Mouse (Mus musculus) myocyte (in vitro differentiated cells): ENCODE data around the gene Stk11. TPM values are rescaled to one million over a fixed set of nuclear protein-coding genes. Genes with fewer than 3 reads are reported as not detected.

Source experiments
- H3K27me3 ChIP-seq: one replicate; pipeline ENCODE4 v1.6.1; 2011; ENCODE audit not compliant: control insufficient read depth, insufficient read depth, insufficient read length
- H3K36me3 ChIP-seq: one replicate; pipeline ENCODE4 v1.6.1; 2011; ENCODE audit not compliant: control insufficient read depth, insufficient read depth
- H3K4me2 ChIP-seq: one replicate; pipeline ENCODE4 v1.6.1; 2011; ENCODE audit warnings: low read depth, control low read depth
- H3K4me3 ChIP-seq: one replicate; pipeline ENCODE4 v1.5.1; 2011; ENCODE audit warnings: mild to moderate bottlenecking, control low read depth, moderate library complexity
- H3K79me2 ChIP-seq: one replicate; pipeline ENCODE4 v1.6.1; 2011; ENCODE audit not compliant: control insufficient read depth, insufficient read depth
- H3ac ChIP-seq: one replicate; pipeline ENCODE4 v1.6.1; 2011; ENCODE audit not compliant: control insufficient read depth, insufficient read length
- CEBPB ChIP-seq: IDR thresholded peaks from 2 replicates; pipeline ENCODE4 v1.6.1; 2011; ENCODE audit warnings: mild to moderate bottlenecking, moderate library complexity; ENCODE audit not compliant: poor library complexity, insufficient read depth, severe bottlenecking
- E2F4 ChIP-seq: IDR thresholded peaks from one replicate; pipeline ENCODE4 v1.6.1; 2011; ENCODE audit warnings: mild to moderate bottlenecking, control low read depth, moderate library complexity; ENCODE audit not compliant: insufficient read depth
- MAX ChIP-seq: IDR thresholded peaks from one replicate; pipeline ENCODE4 v1.6.1; 2011; ENCODE audit warnings: low read depth, mild to moderate bottlenecking, control low read depth
- MYOD1 ChIP-seq, 3 experiments: IDR thresholded peaks; one replicate each; pipeline ENCODE4 v1.6.1; 2011; ENCODE audit warnings: control low read depth in 2 of 3, low read depth in 2 of 3, mild to moderate bottlenecking in 2 of 3, moderate library complexity in 1 of 3; ENCODE audit not compliant: insufficient read length in 2 of 3, control insufficient read depth in 1 of 3
- MYOG ChIP-seq, 3 experiments: IDR thresholded peaks; one replicate each; pipeline ENCODE4 v1.6.1; 2011; ENCODE audit warnings: control low read depth in 2 of 3, low read depth in 2 of 3, mild to moderate bottlenecking in 2 of 3; ENCODE audit not compliant: insufficient read length in 2 of 3, control insufficient read depth in 1 of 3, insufficient read depth in 1 of 3
- POLR2A ChIP-seq: IDR thresholded peaks from one replicate; pipeline ENCODE4 v1.6.1; 2011; ENCODE audit warnings: low read depth, mild to moderate bottlenecking, control low read depth, moderate library complexity; ENCODE audit not compliant: insufficient read length
- POLR2AphosphoS2 ChIP-seq: IDR thresholded peaks from one replicate; pipeline ENCODE4 v1.6.1; 2011; ENCODE audit warnings: low read depth, control low read depth; ENCODE audit not compliant: insufficient read length
- REST ChIP-seq: IDR thresholded peaks from one replicate; pipeline ENCODE4 v1.6.1; 2011; ENCODE audit warnings: mild to moderate bottlenecking, control low read depth, moderate library complexity; ENCODE audit not compliant: insufficient read depth, insufficient read length
- SRF ChIP-seq: IDR thresholded peaks from one replicate; pipeline ENCODE4 v1.6.1; 2011; ENCODE audit warnings: low read depth; ENCODE audit not compliant: control insufficient read depth, insufficient read length
- TCF12 ChIP-seq: IDR thresholded peaks from one replicate; pipeline ENCODE4 v1.6.1; 2011; ENCODE audit warnings: mild to moderate bottlenecking, control low read depth; ENCODE audit not compliant: poor library complexity, insufficient read depth, severe bottlenecking
- TCF3 ChIP-seq: IDR thresholded peaks from one replicate; pipeline ENCODE4 v1.6.1; 2011; ENCODE audit warnings: low read depth, control low read depth; ENCODE audit not compliant: insufficient read length
- USF1 ChIP-seq: IDR thresholded peaks from one replicate; pipeline ENCODE4 v1.6.1; 2011; ENCODE audit warnings: low read depth, mild to moderate bottlenecking, control low read depth, moderate library complexity
- polyA plus RNA-seq: library from polyadenylated mRNA; unstranded; fragments of >200 nt; fragmentation: generic; extraction: Trizol; gene quantifications from one replicate; pipeline ENCODE4 v1.2.1, GENCODE M21; 2012; ENCODE audit warnings: missing spikeins

Gene Stk11
- polyA plus RNA-seq, 1 experiment = 150 TPM

GRCm38 (mm10) chr10:80162716-80163299 lies 47.2 kb downstream of the Stk11 start:
- TF ChIP-seq E2F4 = no peak
- TF ChIP-seq USF1 = peak; percentile 18
- TF ChIP-seq TCF12 = peak; percentile 99
- no peak for TF ChIP-seq REST
- TF ChIP-seq CEBPB = peak; percentile 72; the same call in 1 of the 2 replicates
- TF ChIP-seq SRF = peak; percentile 68
- peak; percentile 22 for TF ChIP-seq POLR2A
- TF ChIP-seq TCF3 = peak; percentile 100
- peak; percentile 92 to 100 (median 100) for TF ChIP-seq MYOG (IDR thresholded peaks at IDR 0.05; ENCODE audit: control insufficient read depth in 1 of 3, insufficient read depth in 1 of 3, insufficient read length in 2 of 3, low read depth in 2 of 3)
- TF ChIP-seq MAX = no peak
- TF ChIP-seq MYOD1 (IDR thresholded peaks at IDR 0.05; ENCODE audit: control insufficient read depth in 1 of 3, insufficient read length in 2 of 3, low read depth in 2 of 3) = peak; percentile 26 to 100 (median 99)
- no peak for TF ChIP-seq POLR2AphosphoS2
- H3ac ChIP-seq = no peak overlapping the region
- no peaks in the 10 kb centered on the region for H3K36me3 ChIP-seq
- no peaks in the 10 kb centered on the region for H3K79me2 ChIP-seq
- H3K4me3 ChIP-seq = peak overlapping the region; percentile 20
- peak overlapping the region; percentile 100 for H3K4me2 ChIP-seq
- H3K27me3 ChIP-seq = no peaks in the 10 kb centered on the region

DNA sequence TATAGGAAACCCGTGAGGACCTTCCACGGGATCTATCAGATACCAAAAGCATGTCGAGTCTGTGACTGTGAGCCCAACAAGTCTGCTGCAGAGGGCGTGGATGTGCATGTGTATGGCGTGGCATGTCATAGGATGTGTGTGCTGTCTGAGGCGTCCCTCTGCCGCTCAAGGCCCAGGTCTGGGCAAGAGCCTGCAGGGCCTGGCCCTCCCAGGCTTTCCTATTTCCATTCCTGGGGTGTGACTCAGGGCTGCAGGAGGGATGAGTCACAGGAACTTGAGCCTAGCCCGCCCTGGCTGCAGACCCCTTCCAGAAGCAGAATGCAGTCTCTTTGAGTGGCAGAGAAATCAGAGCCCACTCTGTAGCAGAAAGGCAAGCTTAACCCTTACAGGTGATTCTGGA lies 48.1 kb downstream of the Stk11 start:
- Histone ChIP-seq H3K79me2 (peaks cover 5% of the 10 kb centered on the region), H3ac (no peak overlapping the region), H3K4me2 (peak overlapping the region; percentile 100)

DNA sequence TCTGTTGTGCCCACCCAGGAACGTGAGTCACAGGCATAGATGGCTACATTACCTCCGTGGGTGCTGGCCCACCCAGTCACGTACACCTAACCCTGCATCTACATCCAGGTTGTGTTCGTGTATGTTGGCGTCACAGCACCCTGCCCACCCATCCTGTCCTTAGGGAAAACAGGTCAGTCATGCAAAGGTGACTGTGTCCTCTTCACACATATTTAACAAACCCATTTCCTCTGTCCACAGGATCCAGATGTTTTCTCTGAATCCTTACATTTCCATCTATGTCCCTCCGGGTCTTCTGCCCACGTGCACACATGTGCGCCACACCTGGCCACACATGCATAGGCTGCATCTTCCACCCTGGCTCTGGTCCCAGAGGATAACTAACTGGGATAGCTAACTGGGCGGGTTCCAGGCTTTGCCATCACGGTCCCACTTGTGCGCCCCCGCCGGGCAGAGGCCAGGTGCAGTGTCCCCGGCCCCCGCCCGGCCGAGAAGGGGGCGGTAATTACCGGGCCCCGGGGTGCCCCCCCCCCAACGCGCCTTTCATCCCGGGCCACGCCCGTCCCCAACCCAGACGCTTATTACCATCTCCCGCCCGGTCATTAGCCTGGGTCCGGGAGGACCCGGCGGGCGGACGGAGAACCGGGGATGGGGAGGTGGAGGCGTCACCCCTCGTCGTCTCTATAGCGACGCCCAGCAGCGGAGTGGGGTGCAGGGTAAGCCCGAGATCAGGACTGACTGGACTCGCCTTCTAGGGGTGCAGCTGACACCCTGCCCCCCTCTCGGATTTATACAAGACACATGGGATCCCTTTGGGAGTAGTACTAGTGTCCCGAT lies 48.8 kb downstream of the Stk11 start:
- Histone ChIP-seq H3K27me3 (no peaks in the 10 kb centered on the region), H3K4me2 (peak overlapping the region; percentile 100), H3K36me3 (no peaks in the 10 kb centered on the region), H3ac (peak overlapping the region; percentile 8), H3K4me3 (peak overlapping the region; percentile 58), H3K79me2 (peaks cover 12% of the 10 kb centered on the region)
- TF ChIP-seq MYOG (IDR thresholded peaks at IDR 0.05; ENCODE audit: control insufficient read depth in 1 of 3, insufficient read depth in 1 of 3, insufficient read length in 2 of 3, low read depth in 2 of 3) (peak in 1 of 3 experiments; percentile 79), SRF (no peak), USF1 (peak; percentile 10), E2F4 (no peak), MYOD1 (IDR thresholded peaks at IDR 0.05; ENCODE audit: control insufficient read depth in 1 of 3, insufficient read length in 2 of 3, low read depth in 2 of 3) (peak in 2 of 3 experiments; percentile 53 to 88), CEBPB (no peak), TCF3 (peak; percentile 8), MAX (no peak)

More for the DNA sequence above, 48.1 kb downstream of the Stk11 start:
- Histone ChIP-seq H3K27me3 (no peaks in the 10 kb centered on the region), H3K36me3 (no peaks in the 10 kb centered on the region), H3K4me3 (peak overlapping the region; percentile 58)
- TF ChIP-seq CEBPB (no peak), E2F4 (no peak), MYOD1 (IDR thresholded peaks at IDR 0.05; ENCODE audit: control insufficient read depth in 1 of 3, insufficient read length in 2 of 3, low read depth in 2 of 3) (peak in 2 of 3 experiments; percentile 19 to 73), POLR2A (peak; percentile 71), REST (no peak), MYOG (IDR thresholded peaks at IDR 0.05; ENCODE audit: control insufficient read depth in 1 of 3, insufficient read depth in 1 of 3, insufficient read length in 2 of 3, low read depth in 2 of 3) (peak in 2 of 3 experiments; percentile 49 to 88), USF1 (no peak), TCF12 (peak; percentile 3), MAX (no peak), TCF3 (peak; percentile 52), SRF (peak; percentile 78), POLR2AphosphoS2 (peak; percentile 77)

- peaks cover 18% of the 10 kb centered on the region for H3K79me2 ChIP-seq
- no peaks in the 10 kb centered on the region for H3K27me3 ChIP-seq
- H3K4me3 ChIP-seq = peak overlapping the region; percentile 58
- peak overlapping the region; percentile 100 for H3K4me2 ChIP-seq
- TF ChIP-seq POLR2AphosphoS2 (peak; percentile 98), E2F4 (no peak), POLR2A (peak; percentile 92), MYOD1 (IDR thresholded peaks at IDR 0.05; ENCODE audit: control insufficient read depth in 1 of 3, insufficient read length in 2 of 3, low read depth in 2 of 3) (peak in 2 of 3 experiments; percentile 75 to 81), SRF (peak; percentile 82), TCF12 (no peak), MYOG (IDR thresholded peaks at IDR 0.05; ENCODE audit: control insufficient read depth in 1 of 3, insufficient read depth in 1 of 3, insufficient read length in 2 of 3, low read depth in 2 of 3) (peak; percentile 66 to 93 (median 82))
- peak overlapping the region; percentile 8 for H3ac ChIP-seq
- no peaks in the 10 kb centered on the region for H3K36me3 ChIP-seq
These were observed 49.4 kb downstream of the Stk11 start for GRCm38 (mm10) chr10:80164998-80165344.
